Mouse (Mus musculus) mouse embryonic stem cell (cell line): ENCODE measurements around the gene Vcp.

Experiments
- in situ Hi-C, 2 experiments: fragments of 300-500 bp; cut with MboI; formaldehyde crosslinking; loops; 1 replicate in 1 of 2; 3 replicates in 1 of 2; pipeline ENCODE4 v1.14.3; 2019 to 2020; ENCODE audit warnings: low sequenced_read_pairs in 2 of 2, low pct_unique_long_range_greater_than_20kb in 1 of 2, mixed read lengths in 1 of 2; ENCODE audit not compliant: unreplicated experiment in 1 of 2

Vcp gene

GRCm38 (mm10) chr4:42952563-42952962 is 47.7 kb downstream of the Vcp start:
- in situ Hi-C loops, result no loop called here

GRCm38 (mm10) chr4:42951206-42952195 is 48.8 kb downstream of the Vcp start:
- in situ Hi-C loops, result no loop called here

- in situ Hi-C loops, result no loop called here
These were observed 50.2 kb downstream of the Vcp start for GRCm38 (mm10) chr4:42950065-42950558.

GRCm38 (mm10) chr4:42949676-42950051 is 50.6 kb downstream of the Vcp start, which contains the start of gene Dnajb5:
Gene Dnajb5 (plus strand): TSS chr4:42949814.
- in situ Hi-C loops, result no loop called here

GRCm38 (mm10) chr4:42949051-42949675 is 51.1 kb downstream of the Vcp start:
- in situ Hi-C loops, result no loop called here

- in situ Hi-C loops, result no loop called here
These were observed 51.8 kb downstream of the Vcp start for GRCm38 (mm10) chr4:42948527-42948926.

GRCm38 (mm10) chr4:42946733-42947290 is 53.5 kb downstream of the Vcp start:
- in situ Hi-C loops, result no loop called here

GRCm38 (mm10) chr4:42945952-42946351 is 54.4 kb downstream of the Vcp start:
- in situ Hi-C loops, result no loop called here

GRCm38 (mm10) chr4:42945445-42945844 is 54.9 kb downstream of the Vcp start:
- in situ Hi-C loops, result no loop called here

GRCm38 (mm10) chr4:42945043-42945442 is 55.3 kb downstream of the Vcp start:
- in situ Hi-C loops, result no loop called here

- in situ Hi-C loops, result no loop called here
These were observed 56.1 kb downstream of the Vcp start for GRCm38 (mm10) chr4:42944185-42944584.

GRCm38 (mm10) chr4:42943341-42943740 is 57.0 kb downstream of the Vcp start:
- in situ Hi-C loops, result no loop called here

- in situ Hi-C loops, result no loop called here
These were observed 58.9 kb downstream of the Vcp start for GRCm38 (mm10) chr4:42941396-42941795.

- in situ Hi-C loops, result no loop called here
These were observed 66.7 kb downstream of the Vcp start for GRCm38 (mm10) chr4:42933630-42934029.

GRCm38 (mm10) chr4:42932229-42932969 is 67.9 kb downstream of the Vcp start:
- in situ Hi-C loops, result no loop called here
